Mouse (Mus musculus): ENCODE measurements around the gene Cebpz.

DNA sequence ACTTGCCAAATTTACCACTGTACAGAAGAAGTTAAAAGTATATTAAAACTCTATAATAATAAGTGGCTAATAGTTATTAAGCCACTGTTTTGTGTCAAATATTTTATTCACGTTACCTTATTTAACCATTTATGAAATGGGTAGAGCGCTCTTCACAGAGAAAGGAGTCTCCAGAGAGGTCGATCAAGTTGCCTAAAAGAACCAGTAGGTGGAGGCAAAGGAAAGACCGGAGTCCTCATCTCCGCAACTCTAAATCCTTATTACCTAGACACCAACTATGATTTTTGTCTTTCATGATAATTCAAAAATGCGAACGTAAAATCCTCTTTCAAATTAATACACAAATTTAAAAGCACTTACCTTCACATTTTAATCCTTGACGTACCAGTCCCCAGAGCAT, 46.3 kb upstream of the Cebpz start:
- TF ChIP-seq CTCF (IDR thresholded peaks at IDR 0.05; ENCODE audit: extremely low read depth, insufficient read depth, insufficient read length, insufficient replicate concordance) = no peak
- TF ChIP-seq POLR2A (IDR thresholded peaks at IDR 0.05; ENCODE audit: low read depth, low read length) = no peak
